Mouse (Mus musculus) olfactory bulb, adult 2 months (tissue): ENCODE measurements around the gene Atic. TPM values are rescaled to one million over a fixed set of nuclear protein-coding genes. Genes with fewer than 3 reads are reported as not detected.

Experiments used
- H3K27ac ChIP-seq: fragments of 200-500 bp; 2 replicates; pipeline ENCODE4 v1.5.1; 2012; ENCODE audit warnings: low read depth, low read length; ENCODE audit not compliant: insufficient read depth
- H3K4me1 ChIP-seq: fragments of 200-500 bp; 2 replicates; pipeline ENCODE4 v1.6.1; 2012; ENCODE audit warnings: low read length; ENCODE audit not compliant: control insufficient read depth, insufficient read depth
- H3K4me3 ChIP-seq: fragments of 200-500 bp; 2 replicates; pipeline ENCODE4 v1.5.1; 2012; ENCODE audit warnings: mild to moderate bottlenecking, low read depth, low read length, moderate library complexity; ENCODE audit not compliant: insufficient read depth
- CTCF ChIP-seq: fragments of 200-500 bp; IDR thresholded peaks from 2 replicates; pipeline ENCODE4 v1.5.1; 2012; ENCODE audit warnings: low read depth, mild to moderate bottlenecking, low read length, moderate library complexity; ENCODE audit not compliant: insufficient read depth
- POLR2A ChIP-seq: fragments of 200-500 bp; IDR thresholded peaks from 2 replicates; pipeline ENCODE4 v1.6.1; 2012; ENCODE audit warnings: mild to moderate bottlenecking, low read depth, low read length, moderate library complexity; ENCODE audit not compliant: insufficient read depth
- WGBS: fragments of 180-500 bp; shearing (Covaris S2); methylation state at CpG from one replicate; pipeline ENCODE4 v1.1.7; 2018; 5-methylcytosine and 5-hydroxymethylcytosine counted together
- polyA plus RNA-seq: library from polyadenylated mRNA; stranded (reverse); fragments of >200 nt; gene quantifications from 2 replicates; pipeline ENCODE4 v1.2.4, GENCODE M21; 2012; ENCODE audit warnings: low replicate concordance; ENCODE audit not compliant: missing spikeins, insufficient read depth, insufficient read length

The Atic gene
- 175 TPM in 1 of 2 replicates, not detected in the other for polyA plus RNA-seq

GRCm38 (mm10) chr1:71556688-71557612 is at the start of gene Atic:
Gene Atic, plus strand, starts transcription at chr1:71557150.
- H3K4me3 ChIP-seq, result peak within 1 kb of the TSS; percentile 88
- WGBS, result 1% methylated on average over 55 of the region's 55 CpGs
- TF ChIP-seq POLR2A (no peak), CTCF (no peak)
- peak within 1 kb of the TSS; percentile 52; the same call in 1 of the 2 replicates for H3K27ac ChIP-seq
- no peaks in the 10 kb centered on the region for H3K4me1 ChIP-seq

GRCm38 (mm10) chr1:71507251-71507650 is 49.7 kb upstream of the Atic start:
- 41% methylated on average over 9 of the region's 9 CpGs for WGBS
- no peak overlapping the region for H3K4me3 ChIP-seq
- peaks cover 3% of the 10 kb centered on the region; the same call in 1 of the 2 replicates for H3K4me1 ChIP-seq
- TF ChIP-seq CTCF (no peak), POLR2A (no peak)
- H3K27ac ChIP-seq, result no peak overlapping the region

- no peak for TF ChIP-seq POLR2A
- TF ChIP-seq CTCF, result no peak
- 90% methylated on average over 4 of the region's 4 CpGs for WGBS
- no peaks in the 10 kb centered on the region for H3K4me1 ChIP-seq
- H3K4me3 ChIP-seq, result no peak overlapping the region
- H3K27ac ChIP-seq, result no peak overlapping the region
Observed at GRCm38 (mm10) chr1:71515041-71515440, 41.9 kb upstream of the Atic start.

- H3K4me1 ChIP-seq, result no peaks in the 10 kb centered on the region
Observed at GRCm38 (mm10) chr1:71528808-71529648, 27.9 kb upstream of the Atic start.

GRCm38 (mm10) chr1:71530779-71531178 is 26.2 kb upstream of the Atic start:
- WGBS, result 84% methylated on average over 2 of the region's 2 CpGs
- TF ChIP-seq POLR2A (no peak), CTCF (no peak)
- no peak overlapping the region for H3K27ac ChIP-seq
- H3K4me1 ChIP-seq, result no peaks in the 10 kb centered on the region
- no peak overlapping the region for H3K4me3 ChIP-seq

More at GRCm38 (mm10) chr1:71528808-71529648, 27.9 kb upstream of the Atic start:
- no peak overlapping the region for H3K4me3 ChIP-seq
- WGBS, result 72% methylated on average over 18 of the region's 18 CpGs
- no peak for TF ChIP-seq CTCF
- TF ChIP-seq POLR2A, result no peak
- H3K27ac ChIP-seq, result no peak overlapping the region

GRCm38 (mm10) chr1:71531653-71532052 is 25.3 kb upstream of the Atic start:
- no peak overlapping the region for H3K27ac ChIP-seq
- 38% methylated on average over 7 of the region's 7 CpGs for WGBS
- H3K4me3 ChIP-seq, result no peak overlapping the region
- TF ChIP-seq CTCF (no peak), POLR2A (no peak)
- no peaks in the 10 kb centered on the region for H3K4me1 ChIP-seq

- no peak overlapping the region for H3K4me3 ChIP-seq
- no peak overlapping the region for H3K27ac ChIP-seq
- TF ChIP-seq POLR2A (no peak), CTCF (no peak)
- no peaks in the 10 kb centered on the region for H3K4me1 ChIP-seq
- WGBS, result 89% methylated on average over 4 of the region's 4 CpGs
Observed at GRCm38 (mm10) chr1:71539641-71540040, 17.3 kb upstream of the Atic start.

GRCm38 (mm10) chr1:71540437-71540836 is 16.5 kb upstream of the Atic start:
- Histone ChIP-seq H3K4me1 (no peaks in the 10 kb centered on the region), H3K4me3 (no peak overlapping the region), H3K27ac (no peak overlapping the region)
- WGBS, result 57% methylated on average over 3 of the region's 3 CpGs
- no peak for TF ChIP-seq CTCF
- TF ChIP-seq POLR2A, result no peak

- Histone ChIP-seq H3K4me1 (no peaks in the 10 kb centered on the region), H3K27ac (no peak overlapping the region), H3K4me3 (no peak overlapping the region)
- TF ChIP-seq CTCF (no peak), POLR2A (no peak)
- WGBS, result 83% methylated on average over 10 of the region's 10 CpGs
Observed at GRCm38 (mm10) chr1:71550626-71551195, 6.2 kb upstream of the Atic start.
